Mouse (Mus musculus) limb, embryonic 15.5 days (tissue): ENCODE results near the gene R3hcc1l. TPM values are rescaled to one million over a fixed set of nuclear protein-coding genes. Genes with fewer than 3 reads are reported as not detected.

Experiments used
- ATAC-seq: fragments of 200-750 bp; cut with Nextera tagmentation; 2 replicates; pipeline ENCODE4 v1.8.0; 2017; ENCODE audit warnings: low read depth, moderate TSS enrichment; ENCODE audit not compliant: insufficient number of reproducible peaks, low FRiP score, low TSS enrichment
- H3K27ac ChIP-seq: fragments of 300-500 bp; sonication (generic); 2 replicates; pipeline ENCODE4 v1.5.1; 2015; ENCODE audit warnings: moderate library complexity, mild to moderate bottlenecking, inconsistent platforms
- H3K27me3 ChIP-seq: fragments of 300-500 bp; sonication (generic); 2 replicates; pipeline ENCODE4 v1.6.1; 2015; ENCODE audit warnings: inconsistent platforms
- H3K36me3 ChIP-seq: fragments of 300-500 bp; sonication (generic); 2 replicates; pipeline ENCODE4 v1.6.1; 2015; ENCODE audit warnings: inconsistent platforms
- H3K4me1 ChIP-seq: fragments of 300-500 bp; sonication (generic); 2 replicates; pipeline ENCODE4 v1.6.1; 2015; ENCODE audit warnings: inconsistent platforms
- H3K4me2 ChIP-seq: fragments of 300-500 bp; sonication (generic); 2 replicates; pipeline ENCODE4 v1.6.1; 2015; ENCODE audit warnings: mild to moderate bottlenecking, inconsistent platforms
- H3K4me3 ChIP-seq: fragments of 300-500 bp; sonication (generic); 2 replicates; pipeline ENCODE4 v1.5.1; 2015; ENCODE audit warnings: mild to moderate bottlenecking, inconsistent platforms
- H3K9ac ChIP-seq: fragments of 300-500 bp; sonication (generic); 2 replicates; pipeline ENCODE4 v1.6.1; 2015; ENCODE audit warnings: inconsistent platforms
- H3K9me3 ChIP-seq: fragments of 300-500 bp; sonication (generic); 2 replicates; pipeline ENCODE4 v1.6.1; 2016; ENCODE audit warnings: inconsistent platforms
- WGBS: fragments of 180-500 bp; shearing (Covaris S2); methylation state at CpG from one replicate; pipeline ENCODE4 v1.1.7; 2015; 5-methylcytosine and 5-hydroxymethylcytosine counted together
- polyA plus RNA-seq: library from polyadenylated mRNA; unstranded; fragments of >200 nt; fragmentation: Nextera tagmentation; extraction: Ambion mirVana; gene quantifications from 2 replicates; pipeline ENCODE4 v1.2.1, GENCODE M21; 2015

Gene R3hcc1l
- 18.1 and 18.9 TPM in 2 replicates for polyA plus RNA-seq

GRCm38 (mm10) chr19:42518620-42519310 lies at the start of gene R3hcc1l:
Gene R3hcc1l, plus strand, starts transcription at chr19:42518759.
- peak; percentile 91 for ATAC-seq
- no peaks in the 10 kb centered on the region for H3K36me3 ChIP-seq
- H3K4me3 ChIP-seq: peak within 1 kb of the TSS; percentile 84
- H3K4me1 ChIP-seq: peaks cover 8% of the 10 kb centered on the region
- H3K9me3 ChIP-seq: no peaks in the 10 kb centered on the region
- no peaks in the 10 kb centered on the region for H3K27me3 ChIP-seq
- H3K27ac ChIP-seq: peak within 1 kb of the TSS; percentile 86
- H3K9ac ChIP-seq: peak within 1 kb of the TSS; percentile 80
- peak within 1 kb of the TSS; percentile 79 for H3K4me2 ChIP-seq
- under 1% methylated on average over 59 of the region's 59 CpGs for WGBS

- H3K9ac ChIP-seq: no peak overlapping the region
- no peak overlapping the region for H3K4me2 ChIP-seq
- no peak for ATAC-seq
- H3K27ac ChIP-seq: no peak overlapping the region
- WGBS: 88% methylated on average over 4 of the region's 4 CpGs
- no peaks in the 10 kb centered on the region for H3K36me3 ChIP-seq
- H3K4me3 ChIP-seq: no peak overlapping the region
- H3K27me3 ChIP-seq: 0 out of 2 replicates have a peak, but pooled peaks cover 3% of the 10 kb centered on the region
- no peaks in the 10 kb centered on the region for H3K4me1 ChIP-seq
- H3K9me3 ChIP-seq: no peaks in the 10 kb centered on the region
Observed at GRCm38 (mm10) chr19:42471571-42471970, 47.0 kb upstream of the R3hcc1l start.

GRCm38 (mm10) chr19:42472831-42473230 lies 45.7 kb upstream of the R3hcc1l start:
- 23% methylated on average over 11 of the region's 11 CpGs for WGBS
- no peak overlapping the region for H3K27ac ChIP-seq
- no peak overlapping the region for H3K4me2 ChIP-seq
- no peak for ATAC-seq
- H3K4me3 ChIP-seq: no peak overlapping the region
- no peaks in the 10 kb centered on the region for H3K4me1 ChIP-seq
- H3K9ac ChIP-seq: no peak overlapping the region
- no peaks in the 10 kb centered on the region for H3K9me3 ChIP-seq
- H3K27me3 ChIP-seq: 0 out of 2 replicates have a peak, but pooled peaks cover 3% of the 10 kb centered on the region
- H3K36me3 ChIP-seq: no peaks in the 10 kb centered on the region

DNA sequence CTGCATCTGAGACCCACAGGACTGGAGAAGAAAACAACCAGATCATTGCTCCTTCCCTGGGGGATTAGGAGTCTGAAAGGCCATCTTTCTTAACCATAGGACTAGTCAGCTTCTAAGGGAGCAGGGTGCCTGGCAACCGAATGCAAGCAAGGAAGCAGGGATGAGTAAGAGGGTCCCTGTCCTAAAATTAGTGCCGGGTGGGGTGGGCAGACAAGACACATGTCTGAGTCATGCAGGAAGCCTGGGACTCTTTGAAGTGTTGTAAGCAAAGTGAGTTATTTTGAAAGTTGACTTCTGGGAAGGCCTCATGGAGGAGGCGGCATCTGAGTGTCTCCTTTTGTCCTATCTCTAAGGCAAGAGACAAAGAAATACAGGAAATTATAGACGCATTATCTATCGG lies 40.8 kb upstream of the R3hcc1l start:
- Histone ChIP-seq H3K36me3 (no peaks in the 10 kb centered on the region), H3K9me3 (no peaks in the 10 kb centered on the region), H3K9ac (no peak overlapping the region), H3K4me1 (no peaks in the 10 kb centered on the region), H3K27me3 (peaks cover 7% of the 10 kb centered on the region; the same call in 1 of the 2 replicates), H3K4me2 (no peak overlapping the region), H3K4me3 (no peak overlapping the region), H3K27ac (no peak overlapping the region)
- no peak for ATAC-seq
- WGBS: 74% methylated on average over 5 of the region's 5 CpGs

DNA sequence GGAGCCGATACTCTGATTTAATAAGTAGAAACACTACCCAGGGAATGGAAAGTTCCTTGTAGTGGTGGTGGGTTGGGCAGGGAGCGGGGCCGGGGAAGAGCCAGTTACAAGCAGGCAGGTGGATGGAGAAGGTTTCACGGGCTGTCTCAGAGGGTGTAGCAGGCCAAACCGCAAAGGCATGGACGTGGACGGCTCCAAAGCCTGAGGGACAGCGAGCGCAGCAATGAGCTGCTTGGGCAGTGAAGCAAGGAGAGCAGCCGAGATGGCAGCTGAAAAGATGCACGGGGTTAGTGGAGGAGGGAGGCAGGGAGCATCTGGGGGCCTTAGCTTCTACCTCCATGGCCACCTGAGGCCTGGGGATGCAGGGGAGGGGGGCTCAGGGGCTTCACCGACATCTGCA lies 40.3 kb upstream of the R3hcc1l start:
- Histone ChIP-seq H3K27ac (no peak overlapping the region), H3K9me3 (no peaks in the 10 kb centered on the region), H3K27me3 (peaks cover 7% of the 10 kb centered on the region; the same call in 1 of the 2 replicates), H3K36me3 (no peaks in the 10 kb centered on the region), H3K4me1 (no peaks in the 10 kb centered on the region), H3K4me3 (no peak overlapping the region), H3K4me2 (no peak overlapping the region), H3K9ac (no peak overlapping the region)
- ATAC-seq: no peak
- 58% methylated on average over 12 of the region's 12 CpGs for WGBS

GRCm38 (mm10) chr19:42485443-42485842 lies 33.1 kb upstream of the R3hcc1l start:
- 62% methylated on average over 7 of the region's 7 CpGs for WGBS
- Histone ChIP-seq H3K9me3 (no peaks in the 10 kb centered on the region), H3K4me3 (no peak overlapping the region), H3K4me2 (no peak overlapping the region), H3K36me3 (no peaks in the 10 kb centered on the region), H3K27me3 (no peaks in the 10 kb centered on the region), H3K4me1 (no peaks in the 10 kb centered on the region), H3K9ac (no peak overlapping the region), H3K27ac (no peak overlapping the region)
- ATAC-seq: no peak

DNA sequence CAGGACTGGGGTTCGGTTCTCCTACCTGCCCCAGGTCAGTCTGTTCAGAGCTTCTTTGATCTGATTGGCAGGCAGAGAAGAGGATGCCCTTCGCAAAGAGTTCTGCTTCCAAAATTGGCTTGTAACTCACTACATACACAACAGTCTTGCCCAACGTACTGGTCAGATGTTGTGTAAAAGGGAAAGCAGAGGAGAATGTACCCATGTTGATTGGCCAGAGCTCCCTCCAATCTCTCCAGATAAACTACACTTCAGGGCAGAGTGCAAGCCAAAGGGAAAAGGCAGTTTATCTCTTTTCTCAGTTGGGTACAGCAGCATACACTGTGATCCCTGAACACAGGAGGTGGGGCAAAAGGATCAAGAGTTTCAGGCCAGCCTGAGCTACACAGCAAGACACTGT lies 31.3 kb upstream of the R3hcc1l start:
- Histone ChIP-seq H3K27me3 (no peaks in the 10 kb centered on the region), H3K36me3 (no peaks in the 10 kb centered on the region), H3K4me1 (no peaks in the 10 kb centered on the region), H3K4me2 (no peak overlapping the region), H3K27ac (no peak overlapping the region), H3K4me3 (no peak overlapping the region), H3K9me3 (no peaks in the 10 kb centered on the region), H3K9ac (no peak overlapping the region)
- ATAC-seq: no peak
- WGBS: 74% methylated on average over 3 of the region's 3 CpGs

GRCm38 (mm10) chr19:42493257-42493917 lies 25.2 kb upstream of the R3hcc1l start:
- Histone ChIP-seq H3K36me3 (no peaks in the 10 kb centered on the region), H3K4me1 (0 out of 2 replicates have a peak, but pooled peaks cover 4% of the 10 kb centered on the region), H3K27ac (no peak overlapping the region), H3K4me3 (no peak overlapping the region), H3K9ac (no peak overlapping the region), H3K27me3 (no peaks in the 10 kb centered on the region; the same call in 1 of the 2 replicates), H3K4me2 (no peak overlapping the region), H3K9me3 (no peaks in the 10 kb centered on the region)
- WGBS: 54% methylated on average over 5 of the region's 5 CpGs
- ATAC-seq: no peak

- Histone ChIP-seq H3K4me1 (no peaks in the 10 kb centered on the region), H3K36me3 (no peaks in the 10 kb centered on the region), H3K9ac (no peak overlapping the region), H3K9me3 (no peaks in the 10 kb centered on the region), H3K4me3 (no peak overlapping the region), H3K27ac (no peak overlapping the region), H3K4me2 (no peak overlapping the region), H3K27me3 (no peaks in the 10 kb centered on the region)
- WGBS: 55% methylated on average over 3 of the region's 3 CpGs
- ATAC-seq: no peak
Observed at GRCm38 (mm10) chr19:42504156-42504555, 14.4 kb upstream of the R3hcc1l start.

GRCm38 (mm10) chr19:42509625-42510024 lies 8.9 kb upstream of the R3hcc1l start:
- H3K27me3 ChIP-seq: no peaks in the 10 kb centered on the region
- H3K4me2 ChIP-seq: no peak overlapping the region
- H3K36me3 ChIP-seq: no peaks in the 10 kb centered on the region
- no peak for ATAC-seq
- no peak overlapping the region for H3K9ac ChIP-seq
- H3K9me3 ChIP-seq: no peaks in the 10 kb centered on the region
- no peaks in the 10 kb centered on the region for H3K4me1 ChIP-seq
- WGBS: 74% methylated on average over 9 of the region's 9 CpGs
- H3K27ac ChIP-seq: no peak overlapping the region
- H3K4me3 ChIP-seq: no peak overlapping the region

GRCm38 (mm10) chr19:42510276-42511171 lies 8.0 kb upstream of the R3hcc1l start:
- Histone ChIP-seq H3K9me3 (no peaks in the 10 kb centered on the region), H3K36me3 (no peaks in the 10 kb centered on the region), H3K4me1 (no peaks in the 10 kb centered on the region), H3K27me3 (no peaks in the 10 kb centered on the region), H3K4me3 (no peak overlapping the region), H3K4me2 (no peak overlapping the region), H3K9ac (no peak overlapping the region), H3K27ac (no peak overlapping the region)
- no peak for ATAC-seq
- 48% methylated on average over 16 of the region's 16 CpGs for WGBS
